Mouse (Mus musculus): ENCODE data around the gene Trim8. TPM values are rescaled to one million over a fixed set of nuclear protein-coding genes. Genes with fewer than 3 reads are reported as not detected.

Trim8 gene
- polyA plus RNA-seq, 1 experiment from 2014 or later: 18.0 TPM

DNA sequence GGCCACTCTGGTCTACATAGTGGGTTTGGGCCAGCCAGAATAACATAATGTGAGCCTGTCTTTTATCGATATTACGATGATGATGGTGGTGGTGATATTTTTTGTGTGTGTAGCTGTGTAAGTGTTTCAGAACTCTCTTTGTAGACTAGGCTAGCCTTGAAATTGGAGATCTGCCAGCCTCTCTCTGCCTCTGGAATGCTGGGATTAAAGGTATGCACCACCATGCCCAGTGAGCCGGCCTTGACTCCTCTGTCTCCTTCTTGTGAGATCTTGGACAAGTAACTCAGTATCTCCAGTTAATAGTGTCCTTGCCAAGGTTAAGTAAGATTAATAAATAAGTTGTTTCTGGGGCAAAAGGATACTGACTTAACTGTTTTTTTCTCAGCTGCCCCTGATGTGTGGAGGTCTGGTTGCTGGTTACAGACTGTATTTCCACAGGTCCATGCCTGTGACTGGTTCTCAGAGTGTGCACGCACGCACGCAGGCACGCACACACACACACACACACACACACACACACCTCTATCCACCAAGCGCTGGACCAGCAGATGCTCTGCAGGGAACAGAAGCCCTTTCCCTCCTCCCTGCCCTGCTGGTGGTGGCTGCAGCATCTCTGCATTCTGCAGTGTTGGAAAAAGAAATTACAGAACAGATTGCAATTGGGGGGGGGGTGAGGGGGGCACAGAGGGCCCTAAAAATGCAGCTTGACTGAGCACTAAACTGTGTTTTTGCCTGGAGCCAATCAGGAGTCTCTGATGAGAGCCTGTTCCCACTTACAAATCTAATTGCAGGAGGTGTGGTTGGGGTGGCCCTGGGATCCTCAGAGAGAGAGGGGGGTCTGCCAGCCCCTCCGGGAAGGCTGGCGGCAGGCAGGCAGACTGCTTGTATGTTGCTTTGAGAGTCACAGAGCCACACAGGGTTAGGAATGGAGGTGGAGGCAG, 24.5 kb downstream of the Trim8 start:
- H3K27ac ChIP-seq (replicated peaks; ENCODE audit: low read depth, low read length): peak overlapping the region; percentile 52
- peaks cover 78% of the 10 kb centered on the region for H3K4me1 ChIP-seq (ENCODE audit: control insufficient read depth, insufficient read depth, low read length)
- 47% methylated on average over 10 of the region's 10 CpGs for WGBS

GRCm38 (mm10) chr19:46527632-46528528, 26.4 kb downstream of the Trim8 start:
- peaks cover 94% of the 10 kb centered on the region for H3K4me1 ChIP-seq (ENCODE audit: control insufficient read depth, insufficient read depth, low read length)
- no peak overlapping the region for H3K9ac ChIP-seq (ENCODE audit: low read length)
- peak overlapping the region; percentile 61; the same call in 1 of the 2 replicates for H3K4me2 ChIP-seq (ENCODE audit: low read depth, severe bottlenecking)
- no peaks in the 10 kb centered on the region for H3K27me3 ChIP-seq (ENCODE audit: control insufficient read depth, insufficient read depth, low read length)
- peak overlapping the region; percentile 15; the same call in 1 of the 2 replicates for H3K4me3 ChIP-seq (ENCODE audit: low read depth, low read length)
- H3K9me3 ChIP-seq (ENCODE audit: control insufficient read depth, low read length): no peaks in the 10 kb centered on the region
- ATAC-seq (ENCODE audit: insufficient number of reproducible peaks, low FRiP score, low TSS enrichment, low read depth) (no peak), DNase-seq (ENCODE audit: low spot score) (no peak)
- 19% methylated on average over 17 of the region's 17 CpGs for WGBS
- no peaks in the 10 kb centered on the region for H3K36me3 ChIP-seq (ENCODE audit: control insufficient read depth, insufficient read depth, low read length)
- no peak overlapping the region; the same call in 1 of the 2 replicates for H3K27ac ChIP-seq (replicated peaks; ENCODE audit: low read depth, low read length)

More for the DNA sequence above, 24.5 kb downstream of the Trim8 start:
- Histone ChIP-seq H3K4me2 (ENCODE audit: low read depth, severe bottlenecking) (no peak overlapping the region; the same call in 1 of the 2 replicates), H3K9ac (ENCODE audit: low read length) (no peak overlapping the region), H3K9me3 (ENCODE audit: control insufficient read depth, low read length) (no peaks in the 10 kb centered on the region), H3K27me3 (ENCODE audit: control insufficient read depth, insufficient read depth, low read length) (no peaks in the 10 kb centered on the region), H3K36me3 (ENCODE audit: control insufficient read depth, insufficient read depth, low read length) (no peaks in the 10 kb centered on the region), H3K4me3 (ENCODE audit: low read depth, low read length) (no peak overlapping the region)
- DNase-seq (ENCODE audit: low spot score) (peak; percentile 47), ATAC-seq (ENCODE audit: insufficient number of reproducible peaks, low FRiP score, low TSS enrichment, low read depth) (no peak)

- peak; percentile 44 for ATAC-seq (ENCODE audit: insufficient number of reproducible peaks, low FRiP score, low TSS enrichment, low read depth)
- H3K9ac ChIP-seq (ENCODE audit: low read length): no peak overlapping the region
- peak overlapping the region; percentile 70; the same call in 1 of the 2 replicates for H3K27ac ChIP-seq (replicated peaks; ENCODE audit: low read depth, low read length)
Observed at GRCm38 (mm10) chr19:46528529-46529213, 27.2 kb downstream of the Trim8 start.

GRCm38 (mm10) chr19:46529601-46530448, 28.3 kb downstream of the Trim8 start:
- no peaks in the 10 kb centered on the region for H3K27me3 ChIP-seq (ENCODE audit: control insufficient read depth, insufficient read depth, low read length)
- ATAC-seq (ENCODE audit: insufficient number of reproducible peaks, low FRiP score, low TSS enrichment, low read depth) (no peak), DNase-seq (ENCODE audit: low spot score) (peak; percentile 48)
- H3K4me3 ChIP-seq (ENCODE audit: low read depth, low read length): no peak overlapping the region
- H3K4me1 ChIP-seq (ENCODE audit: control insufficient read depth, insufficient read depth, low read length): peaks cover 84% of the 10 kb centered on the region
- peak overlapping the region; percentile 70 for H3K27ac ChIP-seq (replicated peaks; ENCODE audit: low read depth, low read length)
- H3K9ac ChIP-seq (ENCODE audit: low read length): peak overlapping the region; percentile 50
- H3K36me3 ChIP-seq (ENCODE audit: control insufficient read depth, insufficient read depth, low read length): no peaks in the 10 kb centered on the region
- no peaks in the 10 kb centered on the region for H3K9me3 ChIP-seq (ENCODE audit: control insufficient read depth, low read length)
- 5% methylated on average over 13 of the region's 13 CpGs for WGBS
- H3K4me2 ChIP-seq (ENCODE audit: low read depth, severe bottlenecking): peak overlapping the region; percentile 61

More at GRCm38 (mm10) chr19:46528529-46529213, 27.2 kb downstream of the Trim8 start:
- peak; percentile 51 for DNase-seq (ENCODE audit: low spot score)
- Histone ChIP-seq H3K27me3 (ENCODE audit: control insufficient read depth, insufficient read depth, low read length) (no peaks in the 10 kb centered on the region), H3K4me1 (ENCODE audit: control insufficient read depth, insufficient read depth, low read length) (peaks cover 92% of the 10 kb centered on the region), H3K4me2 (ENCODE audit: low read depth, severe bottlenecking) (peak overlapping the region; percentile 61), H3K36me3 (ENCODE audit: control insufficient read depth, insufficient read depth, low read length) (no peaks in the 10 kb centered on the region), H3K9me3 (ENCODE audit: control insufficient read depth, low read length) (no peaks in the 10 kb centered on the region), H3K4me3 (ENCODE audit: low read depth, low read length) (peak overlapping the region; percentile 15)
- 1% methylated on average over 20 of the region's 20 CpGs for WGBS

DNA sequence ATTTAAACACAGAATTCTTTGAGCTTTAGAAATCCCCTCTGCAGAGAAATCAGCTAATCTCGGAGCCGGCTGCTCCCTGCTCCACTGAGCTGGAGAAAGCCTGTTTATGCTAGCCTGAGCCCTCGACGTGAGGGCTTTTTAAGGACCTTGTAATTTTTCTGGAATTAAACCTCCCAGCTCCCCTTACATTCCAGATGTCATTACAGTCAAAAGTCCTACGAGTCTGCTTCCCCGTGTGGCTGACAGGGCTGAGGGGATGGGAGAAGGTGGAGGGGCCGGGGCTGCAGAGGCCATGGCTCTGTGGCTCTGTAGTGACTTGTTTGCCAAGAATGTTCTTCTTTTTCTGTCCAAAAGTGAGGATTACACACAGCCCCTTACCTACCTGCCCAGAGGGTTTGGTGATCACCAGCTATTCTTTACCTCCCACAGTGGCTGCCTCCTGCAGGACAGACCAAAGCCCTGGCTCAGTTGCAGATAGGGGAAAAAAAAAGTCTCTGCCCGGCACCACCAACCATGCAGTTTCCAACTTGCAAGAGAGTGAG, 29.0 kb downstream of the Trim8 start:
- Histone ChIP-seq H3K4me3 (ENCODE audit: low read depth, low read length) (no peak overlapping the region), H3K27ac (replicated peaks; ENCODE audit: low read depth, low read length) (peak overlapping the region; percentile 70), H3K4me2 (ENCODE audit: low read depth, severe bottlenecking) (no peak overlapping the region), H3K4me1 (ENCODE audit: control insufficient read depth, insufficient read depth, low read length) (peaks cover 78% of the 10 kb centered on the region), H3K9me3 (ENCODE audit: control insufficient read depth, low read length) (no peaks in the 10 kb centered on the region), H3K27me3 (ENCODE audit: control insufficient read depth, insufficient read depth, low read length) (no peaks in the 10 kb centered on the region), H3K36me3 (ENCODE audit: control insufficient read depth, insufficient read depth, low read length) (no peaks in the 10 kb centered on the region), H3K9ac (ENCODE audit: low read length) (peak overlapping the region; percentile 50; the same call in 1 of the 2 replicates)
- DNase-seq (ENCODE audit: low spot score) (no peak), ATAC-seq (ENCODE audit: insufficient number of reproducible peaks, low FRiP score, low TSS enrichment, low read depth) (no peak)
- WGBS: 7% methylated on average over 8 of the region's 8 CpGs

DNA sequence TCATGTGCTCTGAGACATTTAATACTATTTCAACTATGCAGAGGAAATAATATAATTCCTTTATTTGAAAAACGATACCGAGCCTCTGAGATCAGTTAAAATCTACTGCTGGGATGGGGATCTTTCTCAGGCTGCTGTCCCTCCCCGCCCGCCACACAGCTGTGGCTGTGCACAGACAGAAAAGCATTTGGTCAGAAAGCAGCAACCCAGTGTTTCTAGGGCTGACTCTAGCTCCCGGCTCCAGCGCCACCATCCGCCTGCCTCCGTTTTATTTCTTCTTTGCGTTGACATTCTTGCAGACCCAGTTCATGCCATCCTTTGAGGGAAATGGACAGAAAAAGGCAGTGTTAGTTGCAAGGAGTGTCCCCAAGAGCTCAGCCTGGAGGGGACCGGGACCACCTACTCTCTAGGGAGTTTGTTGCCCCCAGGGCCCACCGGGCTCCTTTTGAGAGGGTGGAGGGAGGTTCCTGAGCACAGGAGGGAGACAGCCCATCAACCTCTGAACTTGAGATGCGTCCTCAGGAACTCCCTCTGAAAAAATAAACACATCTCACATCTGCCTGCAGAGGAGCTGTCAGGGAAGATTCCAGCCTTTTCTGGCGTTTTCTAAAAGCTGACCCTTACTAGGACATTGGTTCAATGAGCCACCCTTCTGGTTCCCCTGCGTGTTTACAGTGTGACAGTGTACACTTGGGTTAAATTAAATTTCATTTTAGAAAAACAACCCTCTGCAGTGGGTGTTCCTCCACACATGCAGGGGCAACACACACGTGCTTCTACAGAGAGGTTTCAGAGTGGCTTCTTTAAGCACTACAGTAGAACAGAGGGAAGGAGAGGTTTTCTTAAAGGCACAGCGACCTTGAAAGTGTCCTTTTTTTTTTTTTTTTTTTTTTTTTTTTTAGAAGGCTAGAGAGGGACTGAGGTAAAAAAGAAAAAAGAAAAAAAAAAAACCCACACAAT, 29.8 kb downstream of the Trim8 start:
- no peak for DNase-seq (ENCODE audit: low spot score)
- no peak overlapping the region for H3K4me3 ChIP-seq (ENCODE audit: low read depth, low read length)
- H3K4me1 ChIP-seq (ENCODE audit: control insufficient read depth, insufficient read depth, low read length): peaks cover 70% of the 10 kb centered on the region

More for the DNA sequence above, 29.8 kb downstream of the Trim8 start:
- Histone ChIP-seq H3K27ac (replicated peaks; ENCODE audit: low read depth, low read length) (no peak overlapping the region; the same call in 1 of the 2 replicates), H3K36me3 (ENCODE audit: control insufficient read depth, insufficient read depth, low read length) (no peaks in the 10 kb centered on the region), H3K4me2 (ENCODE audit: low read depth, severe bottlenecking) (no peak overlapping the region), H3K9ac (ENCODE audit: low read length) (no peak overlapping the region), H3K9me3 (ENCODE audit: control insufficient read depth, low read length) (no peaks in the 10 kb centered on the region), H3K27me3 (ENCODE audit: control insufficient read depth, insufficient read depth, low read length) (no peaks in the 10 kb centered on the region)
- ATAC-seq (ENCODE audit: insufficient number of reproducible peaks, low FRiP score, low TSS enrichment, low read depth): no peak
- 12% methylated on average over 16 of the region's 16 CpGs for WGBS
